Mouse (Mus musculus): ENCODE results near the gene Olfr872. TPM values are rescaled to one million over a fixed set of nuclear protein-coding genes. Genes with fewer than 3 reads are reported as not detected.
"Not testable (repeated sequence)": the region's sequence is repeated elsewhere in the genome, so short reads cannot be mapped to it uniquely, and the experiment has no call there.

The Olfr872 gene
- polyA plus RNA-seq, 2 experiments: not detected

DNA sequence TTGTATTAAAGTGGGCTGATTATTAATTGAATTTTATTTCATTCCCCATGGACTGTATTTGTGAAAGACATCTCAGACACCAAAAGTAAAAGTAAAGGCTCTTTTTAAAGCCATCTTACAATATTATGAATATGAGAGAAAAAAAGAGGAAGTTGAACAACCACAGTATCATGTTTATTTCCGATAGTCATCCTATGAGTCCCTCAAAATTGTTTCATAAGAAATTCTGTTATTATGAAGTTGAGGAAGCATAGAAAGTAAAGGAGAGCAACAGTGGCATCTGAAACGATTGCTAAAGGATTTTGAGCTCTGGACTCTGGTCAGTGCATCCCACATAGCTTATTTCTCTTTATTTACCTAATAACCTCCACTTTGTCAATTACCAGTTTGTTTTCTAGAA, 459 bp downstream of the Olfr872 start:
- no peak overlapping the region for H3K4me3 ChIP-seq (replicated peaks; ENCODE audit: low read length)
- no peaks in the 10 kb centered on the region for H3K27me3 ChIP-seq (ENCODE audit: control insufficient read depth, insufficient read depth, low read length)
- no peak for TF ChIP-seq POLR2A (IDR thresholded peaks at IDR 0.05; ENCODE audit: borderline replicate concordance, extremely low read depth, insufficient read depth, insufficient read length)
- no peak for ATAC-seq (ENCODE audit: low FRiP score, low read depth)
- H3K4me1 ChIP-seq (ENCODE audit: control insufficient read depth, insufficient read depth, low read length): no peaks in the 10 kb centered on the region
- no peak overlapping the region for H3K27ac ChIP-seq (replicated peaks; ENCODE audit: low read depth, low read length)
- H3K9ac ChIP-seq (ENCODE audit: low read depth, low read length, severe bottlenecking): no peak overlapping the region
- no peak for DNase-seq (ENCODE audit: low spot score)
- no peak overlapping the region for H3K4me2 ChIP-seq (replicated peaks; ENCODE audit: low read depth, low read length, severe bottlenecking)
- no peaks in the 10 kb centered on the region for H3K36me3 ChIP-seq (ENCODE audit: control insufficient read depth, insufficient read depth, low read length)
- H3K9me3 ChIP-seq (ENCODE audit: control insufficient read depth, low read length): no peaks in the 10 kb centered on the region
- WGBS: 74% methylated on average over 2 of the region's 2 CpGs

DNA sequence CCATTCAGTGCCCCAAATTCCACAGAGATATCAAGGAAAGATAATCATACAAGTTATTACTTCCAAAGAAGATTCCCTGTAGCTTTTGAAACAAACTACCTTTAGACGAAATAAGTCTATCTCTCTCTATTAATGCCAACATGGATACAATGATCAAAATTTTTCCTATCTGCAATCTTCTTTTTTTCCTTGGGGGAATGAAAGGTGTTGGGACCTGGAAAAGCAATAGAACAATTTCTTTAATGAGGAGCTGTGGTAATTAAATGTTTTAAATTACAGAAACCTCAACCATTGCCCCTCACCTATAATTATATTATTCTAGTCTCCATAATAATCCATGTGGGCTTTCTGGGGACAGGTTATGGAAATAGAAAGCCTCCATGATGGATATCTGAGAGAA, 45.1 kb downstream of the Olfr872 start, which contains the start of gene Olfr39:
Olfr39 (plus strand) TSS at position 301 of the 400 bp plus-strand sequence.
- no peak for TF ChIP-seq POLR2A (IDR thresholded peaks at IDR 0.05; ENCODE audit: borderline replicate concordance, extremely low read depth, insufficient read depth, insufficient read length)
- no peak for ATAC-seq (ENCODE audit: low FRiP score, low read depth)
- H3K4me2 ChIP-seq (replicated peaks; ENCODE audit: low read depth, low read length, severe bottlenecking): no peak within 1 kb of the TSS
- no peaks in the 10 kb centered on the region for H3K9me3 ChIP-seq (ENCODE audit: control insufficient read depth, low read length)
- WGBS: 75% methylated on average over 1 of the region's 1 CpGs
- no peaks in the 10 kb centered on the region for H3K27me3 ChIP-seq (ENCODE audit: control insufficient read depth, insufficient read depth, low read length)
- no peaks in the 10 kb centered on the region for H3K4me1 ChIP-seq (ENCODE audit: control insufficient read depth, insufficient read depth, low read length)
- H3K27ac ChIP-seq (replicated peaks; ENCODE audit: low read depth, low read length): no peak within 1 kb of the TSS
- no peak for DNase-seq (ENCODE audit: low spot score)
- H3K9ac ChIP-seq (ENCODE audit: low read depth, low read length, severe bottlenecking): no peak within 1 kb of the TSS
- H3K4me3 ChIP-seq (replicated peaks; ENCODE audit: low read length): no peak within 1 kb of the TSS
- H3K36me3 ChIP-seq (ENCODE audit: control insufficient read depth, insufficient read depth, low read length): no peaks in the 10 kb centered on the region

DNA sequence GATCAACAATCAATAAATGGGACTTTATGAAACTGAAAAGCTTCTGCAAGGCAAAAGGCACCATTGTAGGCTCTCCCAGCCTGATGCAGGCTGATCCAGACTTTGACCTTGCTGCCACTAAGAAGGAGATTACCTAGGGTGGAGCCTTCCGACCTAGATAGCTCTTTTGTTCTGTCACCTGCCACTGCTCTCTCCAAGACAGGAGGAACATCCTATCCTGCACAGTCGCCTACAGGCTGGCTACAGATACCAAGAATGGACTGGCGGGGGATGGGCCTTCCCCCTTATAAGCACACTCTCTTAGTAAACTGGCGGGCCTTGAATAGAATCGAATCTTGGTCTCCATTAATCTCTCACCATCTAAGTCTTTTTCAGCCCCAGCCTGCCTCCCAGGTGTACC, 58.6 kb downstream of the Olfr872 start:
- not testable (repeated sequence) for DNase-seq (ENCODE audit: low spot score); H3K4me1 ChIP-seq (ENCODE audit: control insufficient read depth, insufficient read depth, low read length)
- 83% methylated on average over 5 of the region's 5 CpGs for whole genome bisulfite sequencing

DNA sequence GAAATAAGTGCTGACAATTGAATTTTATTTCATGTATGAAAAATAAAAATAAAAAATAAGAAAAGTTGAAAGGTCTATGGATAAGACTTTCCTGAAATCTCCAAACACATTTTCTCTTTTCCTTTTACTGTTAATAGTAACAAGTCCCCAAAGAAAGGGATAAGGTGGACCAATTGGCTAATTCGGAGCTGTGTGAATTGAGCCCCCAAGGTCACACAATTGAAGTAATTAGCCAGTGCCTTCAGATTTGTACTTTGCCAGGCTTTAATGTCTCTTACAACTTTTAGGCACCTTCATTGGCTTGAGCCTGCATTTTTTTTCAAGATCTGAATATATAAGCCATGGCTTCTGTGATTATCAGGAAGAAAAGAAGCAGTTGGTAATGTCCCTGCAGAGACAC, 61.3 kb downstream of the Olfr872 start, which contains the start of gene Olfr873:
Olfr873 (plus strand) TSS at position 301 of the 400 bp plus-strand sequence.
- no peaks in the 10 kb centered on the region for H3K4me1 ChIP-seq (ENCODE audit: control insufficient read depth, insufficient read depth, low read length)
- H3K9me3 ChIP-seq (ENCODE audit: control insufficient read depth, low read length): no peaks in the 10 kb centered on the region; the same call in 1 of the 2 replicates
- no peak within 1 kb of the TSS for H3K4me2 ChIP-seq (replicated peaks; ENCODE audit: low read depth, low read length, severe bottlenecking)
- no peak within 1 kb of the TSS for H3K9ac ChIP-seq (ENCODE audit: low read depth, low read length, severe bottlenecking)
- H3K27me3 ChIP-seq (ENCODE audit: control insufficient read depth, insufficient read depth, low read length): no peaks in the 10 kb centered on the region
- WGBS: 85% methylated on average over 1 of the region's 1 CpGs
- no peak for DNase-seq (ENCODE audit: low spot score)
- no peaks in the 10 kb centered on the region for H3K36me3 ChIP-seq (ENCODE audit: control insufficient read depth, insufficient read depth, low read length)
- H3K27ac ChIP-seq (replicated peaks; ENCODE audit: low read depth, low read length): no peak within 1 kb of the TSS
- no peak within 1 kb of the TSS for H3K4me3 ChIP-seq (replicated peaks; ENCODE audit: low read length)
- no peak for TF ChIP-seq POLR2A (IDR thresholded peaks at IDR 0.05; ENCODE audit: borderline replicate concordance, extremely low read depth, insufficient read depth, insufficient read length)
- no peak for ATAC-seq (ENCODE audit: low FRiP score, low read depth)

More for the DNA sequence above, 58.6 kb downstream of the Olfr872 start:
- not testable (repeated sequence) for H3K4me2 ChIP-seq (replicated peaks; ENCODE audit: low read depth, low read length, severe bottlenecking); ATAC-seq (ENCODE audit: low FRiP score, low read depth); H3K27ac ChIP-seq (replicated peaks; ENCODE audit: low read depth, low read length); H3K4me3 ChIP-seq (replicated peaks; ENCODE audit: low read length); H3K9ac ChIP-seq (ENCODE audit: low read depth, low read length, severe bottlenecking); H3K9me3 ChIP-seq (ENCODE audit: control insufficient read depth, low read length); H3K36me3 ChIP-seq (ENCODE audit: control insufficient read depth, insufficient read depth, low read length); H3K27me3 ChIP-seq (ENCODE audit: control insufficient read depth, insufficient read depth, low read length)

Other genes with a start within 250 kb of the Olfr872 start
- not detected in 2 replicates for gene Olfr866, start 209.1 kb upstream of the Olfr872 start, polyA plus RNA-seq (2012; rRNA removed)
- not detected in 2 replicates for gene Olfr866, start 209.1 kb upstream of the Olfr872 start, polyA plus RNA-seq (2014; fragmentation: Nextera tagmentation; extraction: Ambion mirVana)
- gene Olfr867, start 179.6 kb upstream of the Olfr872 start, polyA plus RNA-seq (2012; rRNA removed): not detected in 2 replicates
- gene Olfr867, start 179.6 kb upstream of the Olfr872 start, polyA plus RNA-seq (2014; fragmentation: Nextera tagmentation; extraction: Ambion mirVana): not detected in 2 replicates
- not detected in 2 replicates for gene Olfr868, start 138.5 kb upstream of the Olfr872 start, polyA plus RNA-seq (2012; rRNA removed)
- gene Olfr868, start 138.5 kb upstream of the Olfr872 start, polyA plus RNA-seq (2014; fragmentation: Nextera tagmentation; extraction: Ambion mirVana): not detected in 2 replicates
- not detected in 2 replicates for gene Olfr869, start 108.1 kb upstream of the Olfr872 start, polyA plus RNA-seq (2012; rRNA removed)
- not detected in 2 replicates for gene Olfr869, start 108.1 kb upstream of the Olfr872 start, polyA plus RNA-seq (2014; fragmentation: Nextera tagmentation; extraction: Ambion mirVana)
- not detected in 2 replicates for gene Olfr870, start 63.1 kb upstream of the Olfr872 start, polyA plus RNA-seq (2012; rRNA removed)
- gene Olfr870, start 63.1 kb upstream of the Olfr872 start, polyA plus RNA-seq (2014; fragmentation: Nextera tagmentation; extraction: Ambion mirVana): not detected in 2 replicates
- gene Olfr871, start 24.9 kb upstream of the Olfr872 start, polyA plus RNA-seq (2012; rRNA removed): not detected in 2 replicates
- gene Olfr871, start 24.9 kb upstream of the Olfr872 start, polyA plus RNA-seq (2014; fragmentation: Nextera tagmentation; extraction: Ambion mirVana): not detected in 2 replicates
- gene Olfr39, start 45.2 kb downstream of the Olfr872 start, polyA plus RNA-seq (2012; rRNA removed): not detected in 2 replicates
- gene Olfr39, start 45.2 kb downstream of the Olfr872 start, polyA plus RNA-seq (2014; fragmentation: Nextera tagmentation; extraction: Ambion mirVana): not detected in 2 replicates
- not detected in 2 replicates for gene Olfr873, start 61.4 kb downstream of the Olfr872 start, polyA plus RNA-seq (2012; rRNA removed)
- not detected in 2 replicates for gene Olfr873, start 61.4 kb downstream of the Olfr872 start, polyA plus RNA-seq (2014; fragmentation: Nextera tagmentation; extraction: Ambion mirVana)
- gene Olfr18, start 99.0 kb downstream of the Olfr872 start, polyA plus RNA-seq (2012; rRNA removed): 0.04 and 0.08 TPM in 2 replicates
- gene Olfr18, start 99.0 kb downstream of the Olfr872 start, polyA plus RNA-seq (2014; fragmentation: Nextera tagmentation; extraction: Ambion mirVana): not detected in 2 replicates
- gene Zfp560, start 148.1 kb downstream of the Olfr872 start, polyA plus RNA-seq (2012; rRNA removed): 16.0 and 21.0 TPM in 2 replicates
- 43.7 and 44.9 TPM in 2 replicates for gene Zfp560, start 148.1 kb downstream of the Olfr872 start, polyA plus RNA-seq (2014; fragmentation: Nextera tagmentation; extraction: Ambion mirVana)
- 12.1 and 14.2 TPM in 2 replicates for gene Zfp26, start 223.0 kb downstream of the Olfr872 start, polyA plus RNA-seq (2012; rRNA removed)
- gene Zfp26, start 223.0 kb downstream of the Olfr872 start, polyA plus RNA-seq (2014; fragmentation: Nextera tagmentation; extraction: Ambion mirVana): 23.3 and 25.9 TPM in 2 replicates